Mouse (Mus musculus) Muller cell, postnatal 12 days (primary cell): ENCODE results near the gene Pnpla8.
"Not testable (repeated sequence)": the region's sequence is repeated elsewhere in the genome, so short reads cannot be mapped to it uniquely, and the experiment has no call there.

ENCODE experiments used
- DNase-seq: peaks from one replicate; pipeline ENCODE4 v3.0.0-alpha.2; 2015; ENCODE audit errors: inconsistent ontology term

The Pnpla8 gene

DNA sequence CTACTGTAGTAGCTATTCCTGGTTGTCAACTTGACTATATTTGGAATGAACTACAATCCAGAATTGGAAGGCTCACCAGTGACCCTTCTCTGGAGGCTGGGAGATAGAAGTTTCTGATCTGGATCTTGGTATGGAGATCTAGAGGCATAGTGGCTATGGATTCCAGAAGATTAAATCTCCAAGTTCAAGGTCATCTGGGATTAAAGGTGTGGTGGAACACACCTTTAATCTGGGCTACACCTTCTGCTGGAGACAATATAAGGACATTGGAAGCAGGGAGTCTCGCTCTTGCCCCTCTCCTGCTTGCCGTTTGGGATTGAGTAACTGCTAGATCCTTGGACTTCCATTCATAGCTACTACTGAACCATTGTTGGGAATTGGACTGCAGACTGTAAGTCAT is at the start of gene Pnpla8:
Pnpla8 (plus strand) TSS at position 301 of the 400 bp plus-strand sequence.
- DNase-seq: not testable (repeated sequence)

DNA sequence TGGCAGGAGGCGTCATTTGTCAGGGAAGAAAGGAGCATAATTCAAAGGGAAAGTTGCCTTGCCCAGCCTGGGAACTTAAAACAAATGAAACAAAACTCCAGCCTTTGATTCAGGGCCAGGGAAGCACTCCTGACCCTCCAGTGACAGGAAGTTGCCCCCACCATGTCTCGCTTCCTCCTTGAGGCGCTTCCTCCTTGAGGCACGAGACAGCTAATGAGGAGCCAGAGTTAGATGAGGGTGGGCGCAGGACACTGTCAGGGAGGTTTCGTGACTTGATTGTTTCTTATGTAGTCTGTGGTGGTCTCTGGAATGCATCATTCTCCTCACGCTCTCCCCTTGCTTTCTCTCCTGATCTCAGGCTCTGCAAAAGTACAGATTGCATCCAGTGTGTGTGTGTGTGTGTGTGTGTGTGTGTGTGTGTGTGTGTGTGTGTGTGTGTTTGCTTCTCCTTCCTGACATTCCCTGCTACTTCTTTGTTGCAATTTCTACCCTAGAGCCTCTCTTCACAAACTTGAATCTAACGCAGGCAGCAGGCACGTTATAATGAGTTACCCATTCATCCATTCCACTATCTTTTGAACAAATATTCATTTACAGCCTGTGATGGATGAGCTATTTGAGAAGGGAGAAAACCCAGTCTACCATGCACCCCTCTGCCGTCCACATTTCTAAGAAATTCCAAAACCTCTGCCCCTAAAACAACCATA is 44.7 kb upstream of the Pnpla8 start:
- no peak for DNase-seq

DNA sequence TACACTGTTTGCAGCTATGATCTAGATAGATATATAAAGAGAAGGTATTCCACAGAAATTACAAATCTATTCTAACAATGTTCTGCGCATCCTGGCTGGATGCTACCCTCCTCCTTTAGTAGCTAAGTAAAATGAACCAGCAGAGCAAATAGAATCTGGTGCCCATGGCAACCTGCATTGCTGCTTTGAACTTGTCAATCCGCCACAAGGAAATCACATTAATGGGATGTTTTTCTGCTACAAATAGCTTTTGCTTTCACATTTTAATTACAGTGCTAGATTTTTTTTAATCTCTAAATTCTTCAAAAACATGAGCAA is 44.2 kb upstream of the Pnpla8 start:
- peak; percentile 32 for DNase-seq

DNA sequence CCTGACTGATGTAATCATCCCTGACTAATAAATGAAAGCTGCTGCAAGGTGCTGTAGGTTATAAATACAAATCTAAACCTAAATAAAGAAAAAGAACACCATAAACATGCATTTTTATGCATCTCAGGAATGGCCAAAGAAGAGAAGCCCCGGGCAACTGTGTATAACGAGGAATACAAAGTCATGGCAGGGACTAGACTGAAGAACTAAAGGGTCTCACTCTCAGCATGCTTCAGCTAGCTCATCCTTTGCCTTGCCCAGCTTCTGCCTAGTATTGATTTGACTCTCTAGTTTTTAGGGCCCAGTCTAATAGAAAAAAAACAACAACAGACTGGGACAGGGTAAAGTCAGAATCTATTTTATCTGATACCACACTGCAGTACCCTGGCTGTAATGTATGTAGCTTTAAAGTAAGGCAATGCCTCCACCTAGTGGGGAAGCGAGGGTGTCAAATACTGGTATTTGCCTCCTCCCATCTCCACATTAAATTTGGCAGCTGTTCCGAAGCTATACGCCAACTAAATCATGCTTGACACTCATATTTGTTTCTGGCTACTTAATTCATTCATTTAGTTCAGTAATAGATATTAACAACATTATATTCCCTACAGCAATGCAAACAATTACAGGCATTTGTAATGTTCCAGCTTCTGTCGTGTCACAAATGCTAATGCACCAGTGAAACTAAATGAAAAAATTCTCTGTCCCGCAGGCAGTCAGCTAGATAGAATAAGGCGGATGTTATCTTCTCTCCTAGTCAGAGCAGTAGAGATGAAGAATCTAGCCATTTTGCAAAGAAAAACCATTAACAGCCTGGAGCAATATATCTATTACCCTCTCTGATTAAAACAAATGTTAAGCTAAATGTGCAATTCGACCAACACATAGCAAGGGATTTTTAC is 39.8 kb upstream of the Pnpla8 start:
- peak; percentile 38 for DNase-seq

DNA sequence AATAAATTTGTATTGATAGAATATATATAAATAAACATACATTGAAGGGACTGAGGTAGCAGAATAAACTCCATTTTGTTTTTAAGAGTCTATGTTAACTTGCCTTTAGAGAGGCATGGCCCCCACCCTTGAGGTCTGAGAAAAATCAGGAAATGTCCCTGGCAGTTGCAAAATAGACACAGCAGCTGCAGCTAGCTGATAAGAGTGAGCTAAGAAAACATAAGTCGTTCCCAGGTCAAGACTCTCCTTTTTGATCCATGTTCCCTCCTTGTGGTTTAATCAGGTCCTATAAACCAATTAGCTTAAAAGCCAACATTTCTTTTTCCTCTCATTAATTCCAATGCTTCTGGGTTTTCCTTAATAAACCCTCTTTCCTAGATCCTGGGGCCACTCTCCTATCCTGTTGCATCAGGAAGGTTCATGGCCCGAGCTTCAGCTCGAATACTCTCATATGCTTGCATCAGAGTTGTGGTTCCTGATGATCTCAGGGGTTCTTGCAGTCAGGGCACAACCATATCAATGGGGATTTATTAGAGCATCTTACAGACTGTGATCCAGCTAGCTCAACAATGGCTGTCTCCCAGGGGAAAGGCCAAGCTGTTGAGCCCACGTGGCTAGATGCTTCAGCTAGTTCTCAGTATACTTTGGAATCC is 23.2 kb upstream of the Pnpla8 start:
- no peak for DNase-seq

DNA sequence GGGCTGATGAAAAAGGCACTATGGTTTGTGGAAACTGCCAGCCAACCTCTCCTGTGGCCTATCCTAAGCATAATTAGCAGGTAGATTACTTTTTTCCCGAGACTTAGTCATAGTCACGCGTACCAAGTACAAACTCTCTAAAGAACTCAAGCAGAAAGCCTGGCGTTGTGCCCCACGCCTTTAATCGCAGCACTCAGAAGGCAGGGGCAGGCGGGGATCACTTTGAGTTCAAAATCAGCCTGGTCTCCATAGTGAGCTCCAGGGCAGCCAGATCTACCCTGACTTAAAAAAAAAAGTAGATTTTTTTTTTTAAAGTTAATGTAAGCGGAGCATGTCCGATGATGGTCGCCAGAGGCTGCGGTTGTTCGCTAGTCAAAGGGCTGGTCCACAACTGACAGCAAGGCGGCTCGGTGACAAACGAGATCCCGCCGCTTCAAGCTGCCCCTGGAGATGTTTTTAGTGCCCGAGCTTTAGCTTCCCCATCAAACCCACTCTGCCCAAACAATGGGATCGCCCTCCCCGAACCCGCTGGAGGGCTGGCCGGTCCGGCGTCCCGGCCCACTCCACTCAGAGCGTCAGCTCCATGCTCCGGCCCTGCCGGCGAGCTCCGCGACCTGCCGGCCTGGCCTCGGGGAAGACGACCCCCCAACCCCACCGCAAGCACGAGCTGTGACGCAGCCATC is 11.9 kb upstream of the Pnpla8 start:
- DNase-seq: peak; percentile 72

DNA sequence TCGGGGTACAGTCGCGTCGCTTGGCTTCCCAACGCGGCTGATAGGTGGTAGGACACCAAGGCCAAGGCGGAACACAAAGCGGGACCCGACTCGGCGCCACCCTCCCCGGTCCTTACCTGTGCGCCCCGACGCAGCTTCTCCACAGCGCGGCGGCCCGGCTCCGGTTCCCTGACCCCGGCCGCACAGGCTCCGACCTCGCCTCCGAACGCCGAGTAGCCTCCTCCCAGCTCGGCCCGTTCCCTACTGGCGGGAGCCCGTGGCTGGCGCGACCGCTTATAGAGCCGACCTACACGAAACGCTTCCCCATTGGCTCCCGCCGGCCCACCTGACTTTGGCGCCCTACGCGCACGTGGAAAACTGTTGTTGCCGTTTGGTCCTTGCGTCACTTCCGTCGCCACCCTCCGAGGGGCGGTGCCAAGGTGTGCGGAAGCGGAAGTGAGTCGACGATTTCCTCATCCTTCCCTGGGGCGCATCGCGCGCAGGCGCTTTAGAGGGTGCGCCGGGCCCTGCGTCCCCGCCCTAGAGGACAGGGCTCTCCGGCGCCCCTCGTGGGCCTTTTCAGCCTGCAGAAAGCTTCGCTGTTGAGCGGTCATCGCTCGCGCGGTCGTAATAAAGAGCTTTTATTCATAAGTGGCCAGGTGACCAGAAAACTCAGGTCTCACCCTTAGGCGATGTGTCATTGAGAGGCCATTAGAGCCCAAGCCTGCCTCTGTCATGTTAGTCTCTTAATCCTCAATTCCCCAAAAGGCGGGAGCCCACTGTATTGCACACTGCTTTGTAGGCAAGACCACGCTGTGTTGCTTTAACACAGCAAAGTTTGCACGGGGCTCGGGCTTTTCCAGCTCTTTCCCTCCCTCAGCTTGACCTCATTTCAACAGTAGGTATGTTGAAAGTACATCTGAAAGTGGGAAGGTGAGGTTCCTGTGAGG is 11.1 kb upstream of the Pnpla8 start, which contains the start of gene Dnajb9:
Dnajb9 (minus strand) TSS at position 503 of the 929 bp plus-strand sequence.
- DNase-seq: peak; percentile 100

DNA sequence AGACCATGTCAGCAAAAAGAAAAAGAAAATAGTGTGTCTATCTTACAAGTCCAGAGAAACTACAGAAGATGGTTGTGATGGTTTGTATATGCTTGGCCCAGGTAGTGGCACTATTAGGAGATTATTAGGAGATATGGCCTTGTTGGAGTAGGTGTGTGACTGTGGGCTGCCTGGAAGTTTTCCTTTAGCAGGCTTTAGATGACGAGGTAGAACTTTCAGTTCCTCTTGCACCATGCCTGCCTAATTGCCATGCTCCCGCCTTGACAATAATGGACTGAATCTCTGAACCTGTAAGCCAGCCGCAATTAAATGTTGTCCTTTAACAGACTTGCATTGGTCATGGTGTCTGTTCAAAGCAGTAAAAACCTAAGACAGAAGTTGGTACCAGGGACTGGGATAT is 9.6 kb upstream of the Pnpla8 start:
- DNase-seq: no peak

DNA sequence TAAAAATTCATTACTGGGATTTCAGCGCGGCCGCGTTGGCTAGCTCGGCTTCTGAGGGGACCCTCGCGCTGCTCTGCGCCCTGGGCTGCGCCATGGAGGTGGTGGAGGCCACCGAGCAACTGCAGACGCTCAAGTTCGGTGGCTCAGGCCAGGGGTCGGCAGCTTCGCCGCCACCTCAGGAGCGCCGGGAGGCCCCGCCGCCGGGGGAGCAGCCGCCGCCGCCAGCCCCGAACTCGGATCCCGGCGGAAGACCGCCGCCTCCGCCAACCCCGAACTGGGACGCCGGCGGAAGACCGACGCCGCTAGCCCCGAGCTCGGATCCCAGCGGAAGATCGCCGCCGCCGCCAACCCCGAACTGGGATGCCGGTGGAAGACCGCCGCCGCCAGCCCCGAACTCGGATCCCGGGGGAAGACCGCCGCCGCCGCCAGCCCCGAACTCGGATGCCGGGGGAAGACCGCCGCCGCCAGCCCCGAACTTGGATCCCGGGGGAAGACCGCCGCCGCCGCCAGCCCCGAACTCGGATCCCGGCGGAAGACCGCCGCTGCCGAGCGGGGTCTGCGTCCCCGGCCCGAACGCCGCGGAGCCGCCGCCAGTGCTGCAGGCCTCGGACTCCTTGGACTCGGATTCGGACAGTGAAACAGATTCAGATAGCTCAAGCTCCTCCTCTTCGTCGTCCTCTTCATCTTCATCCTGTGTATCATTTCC is 634 bp downstream of the Pnpla8 start:
- peak; percentile 35 for DNase-seq

DNA sequence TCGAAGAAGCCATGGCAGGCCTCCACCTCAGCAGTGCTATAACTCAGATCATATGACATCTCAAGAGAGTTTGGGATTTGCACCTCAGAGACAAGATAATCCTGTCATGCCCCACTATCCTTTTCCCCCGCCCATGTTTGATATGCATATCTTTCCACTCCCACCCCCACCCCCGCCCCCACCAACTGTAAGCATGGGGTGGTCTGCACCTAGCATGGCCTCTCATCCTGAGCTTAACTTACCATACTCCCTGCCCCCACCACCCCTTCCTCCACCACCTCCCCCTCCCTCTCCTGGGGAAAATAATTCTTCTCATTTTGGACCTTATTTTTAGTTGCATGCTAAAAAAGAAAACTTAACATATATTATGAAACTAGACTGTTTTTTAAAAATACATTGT is 1.9 kb downstream of the Pnpla8 start:
- no peak for DNase-seq

DNA sequence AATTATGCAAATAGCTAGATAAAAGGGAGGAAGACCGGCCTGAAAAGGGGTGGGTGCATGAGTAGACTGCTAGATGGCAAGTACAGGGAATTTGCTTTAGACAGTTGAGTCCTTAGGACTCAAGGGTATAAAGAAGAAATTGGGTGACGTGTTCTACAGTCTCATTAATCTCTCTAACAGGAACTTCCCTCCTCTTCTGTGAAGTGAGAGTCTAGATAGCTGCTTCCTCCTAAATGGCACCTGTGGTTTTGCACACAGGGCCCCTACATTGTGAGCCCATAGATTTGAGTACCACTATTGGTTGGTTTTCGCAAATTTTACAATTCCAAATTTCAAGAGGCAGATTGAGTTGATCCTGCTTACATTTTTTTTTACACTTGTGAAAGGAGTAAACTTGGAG is 3.5 kb downstream of the Pnpla8 start:
- no peak for DNase-seq

DNA sequence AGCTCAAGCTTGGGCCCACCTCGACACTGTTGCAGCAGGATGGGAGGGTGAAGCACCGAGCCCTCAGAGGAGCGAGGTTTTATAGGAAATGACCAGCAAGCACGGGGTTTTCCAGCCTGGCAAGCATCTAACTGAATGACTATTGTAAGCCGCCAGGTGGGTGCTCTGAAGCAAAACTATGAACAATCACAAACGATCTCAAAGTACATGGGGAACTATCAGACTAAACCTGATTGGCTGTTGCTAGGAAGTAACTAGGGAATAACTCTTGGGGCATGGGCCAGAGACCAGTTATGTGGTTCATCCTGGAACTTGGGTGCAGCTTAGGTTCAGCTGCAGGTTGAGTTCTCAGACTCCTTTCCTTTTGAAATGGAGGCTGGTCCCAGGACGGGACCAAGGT is 19.9 kb downstream of the Pnpla8 start:
- no peak for DNase-seq

DNA sequence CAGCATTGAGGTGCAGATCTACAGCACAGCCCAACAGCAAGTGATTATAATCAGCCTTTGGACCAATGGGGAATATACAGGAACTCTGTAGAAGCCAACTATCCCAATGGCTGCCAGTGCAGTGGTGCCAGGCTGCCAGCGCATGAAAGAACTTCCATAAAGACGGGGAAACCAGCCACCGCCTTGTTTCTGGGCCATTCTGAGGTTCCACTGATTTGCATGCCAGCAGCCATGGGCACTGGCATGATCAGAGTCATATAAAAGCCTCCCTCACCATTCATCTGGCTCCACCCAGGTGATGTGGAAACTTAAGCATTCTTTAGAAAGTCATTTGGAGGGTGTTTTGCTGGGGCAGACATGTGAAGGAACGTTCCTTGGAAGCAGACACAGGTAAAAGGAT is 21.2 kb downstream of the Pnpla8 start:
- no peak for DNase-seq

DNA sequence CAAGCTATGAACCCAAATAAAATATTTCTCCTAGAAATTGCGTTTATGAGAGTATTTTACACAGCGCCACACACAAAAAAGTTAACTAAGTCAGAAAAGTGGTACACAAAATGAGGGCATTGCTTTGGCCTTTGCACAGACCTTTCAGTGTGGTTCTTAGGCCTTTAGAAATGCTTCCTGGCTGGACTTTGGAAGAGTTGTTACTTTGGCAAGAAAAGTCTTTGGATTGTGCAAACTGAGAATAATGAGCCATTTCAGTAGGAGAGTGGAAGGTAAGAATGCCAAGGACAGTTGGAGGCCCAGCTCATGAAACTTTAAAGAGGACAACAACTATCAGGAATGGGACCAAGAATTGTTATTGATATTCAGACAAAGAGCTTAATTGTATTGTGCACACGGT is 24.6 kb downstream of the Pnpla8 start:
- DNase-seq: peak; percentile 39

DNA sequence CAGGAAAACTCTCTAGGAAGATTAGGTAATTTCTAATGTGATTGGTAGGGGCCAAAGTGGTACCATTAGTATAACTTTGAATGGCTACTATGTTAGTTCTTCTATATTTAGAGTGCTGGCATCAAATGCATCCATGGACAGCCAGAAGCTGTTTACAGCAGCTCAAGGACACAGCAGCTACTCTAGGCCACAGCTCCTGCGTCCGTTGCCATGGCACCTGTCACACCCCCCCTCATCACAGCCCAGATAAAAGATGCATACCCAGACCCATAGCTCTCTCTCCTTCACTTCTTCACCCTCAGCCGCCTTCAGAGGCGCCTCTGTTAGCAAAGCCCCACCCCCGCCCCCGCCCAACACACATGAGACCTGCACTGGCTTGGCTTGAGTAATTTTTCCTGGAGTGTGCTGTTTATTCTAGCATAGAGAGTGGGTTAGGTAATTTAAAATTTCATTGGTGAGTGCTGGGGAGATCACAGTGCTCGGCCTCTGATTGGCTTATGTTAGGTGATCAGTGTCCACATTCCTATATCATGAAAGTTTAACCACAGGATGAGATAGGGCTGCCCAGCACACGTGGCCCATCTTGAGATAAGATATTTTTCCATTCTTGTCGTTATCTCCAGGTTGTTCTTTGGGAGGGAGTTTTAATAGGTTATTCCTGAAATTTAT is 27.3 kb downstream of the Pnpla8 start:
- DNase-seq: no peak

DNA sequence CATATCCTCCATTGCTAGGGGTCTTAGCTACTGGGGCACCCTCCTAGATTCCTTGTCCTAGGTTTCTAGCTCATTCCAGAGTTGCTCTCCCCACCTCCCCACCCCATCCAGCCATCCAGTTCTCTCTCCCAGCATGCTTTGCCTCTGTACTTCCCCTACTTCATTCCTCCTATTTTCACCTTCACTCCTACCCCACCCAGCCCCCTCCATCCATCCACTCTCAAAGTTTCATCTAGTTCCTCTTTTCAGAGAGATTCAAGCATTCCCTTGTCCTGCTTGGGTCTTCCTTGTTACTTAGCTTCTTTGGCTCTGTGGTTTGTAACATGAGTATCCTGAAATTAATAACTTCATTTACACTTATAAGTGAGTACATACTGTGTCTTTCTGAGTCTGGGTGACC is 41.4 kb downstream of the Pnpla8 start:
- DNase-seq: no peak

DNA sequence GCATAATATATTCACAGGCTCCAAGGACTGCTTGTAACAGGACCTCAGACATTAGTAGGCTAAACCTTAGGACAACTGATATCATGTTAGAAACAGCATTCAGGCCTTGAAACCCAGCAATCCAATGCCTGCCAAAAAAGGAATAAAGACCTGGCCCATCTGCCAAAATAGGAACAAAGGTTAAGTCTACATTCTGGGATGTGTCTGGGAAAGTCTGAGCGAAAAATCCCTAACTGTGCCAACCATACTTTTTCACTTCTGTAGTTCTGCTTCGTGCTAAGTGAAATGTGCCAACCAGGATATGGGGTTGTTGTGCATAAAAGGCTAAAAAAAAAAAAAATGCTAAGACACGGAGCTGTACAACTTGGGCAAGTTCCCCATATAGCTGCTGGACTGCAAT is 44.5 kb downstream of the Pnpla8 start:
- DNase-seq: no peak

DNA sequence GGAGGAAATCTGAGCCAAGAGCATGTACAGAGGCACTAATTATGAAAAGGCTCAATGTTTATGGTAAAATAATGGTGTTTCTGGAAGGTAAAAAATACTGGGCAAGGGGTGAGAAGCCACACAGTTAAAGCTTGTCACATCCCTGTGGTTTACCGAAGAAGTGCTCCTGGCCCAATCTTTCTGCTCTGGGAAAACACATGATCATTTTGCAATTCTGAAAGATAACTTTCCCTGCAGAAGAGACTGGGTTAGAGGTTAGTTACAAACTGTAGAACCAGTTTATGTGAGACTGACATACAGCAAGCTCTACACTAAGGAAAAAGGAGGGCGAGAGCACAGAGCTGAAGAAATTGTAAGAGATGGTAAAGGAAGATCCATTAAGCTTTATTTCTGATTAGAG is 46.0 kb downstream of the Pnpla8 start:
- no peak for DNase-seq

DNA sequence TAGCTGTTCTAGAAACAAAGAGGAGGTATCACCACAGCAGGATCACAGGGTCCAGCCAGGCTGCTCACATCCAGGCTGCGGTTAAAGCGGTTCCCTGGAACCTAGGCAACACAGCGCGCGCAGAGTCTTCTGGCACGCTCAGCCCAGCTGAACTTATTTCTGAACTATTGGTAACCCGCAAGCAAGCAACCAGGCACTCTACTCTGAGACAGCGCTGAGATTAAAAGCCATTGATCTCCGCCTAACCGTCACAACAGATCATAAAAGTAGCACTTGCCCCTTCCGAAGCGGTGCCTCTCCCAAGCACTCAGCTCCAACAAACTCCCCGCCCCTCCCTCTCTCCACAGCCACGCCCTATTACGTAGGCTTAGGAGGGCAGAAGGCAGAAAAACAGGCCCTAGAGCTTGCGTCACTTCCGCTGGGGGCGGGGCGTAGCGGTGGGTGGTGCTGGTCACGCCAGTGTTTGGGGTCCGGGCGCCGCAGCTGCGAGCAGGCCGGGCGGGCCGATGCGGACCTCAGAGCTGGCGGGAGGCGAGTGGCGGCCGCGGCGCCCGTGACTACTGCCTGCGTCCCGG is 47.6 kb downstream of the Pnpla8 start:
- peak; percentile 100 for DNase-seq
